Mouse (Mus musculus) neural tube, embryonic 12.5 days (tissue): Measurements from ENCODE around the gene Podxl2. TPM values are rescaled to one million over a fixed set of nuclear protein-coding genes. Genes with fewer than 3 reads are reported as not detected.

ENCODE experiments used
- ATAC-seq: fragments of 200-750 bp; cut with Nextera tagmentation; 2 replicates; pipeline ENCODE4 v1.8.0; 2017; ENCODE audit warnings: low read depth, mild to moderate bottlenecking, moderate TSS enrichment, moderate library complexity; ENCODE audit not compliant: low FRiP score
- H3K27ac ChIP-seq: fragments of 300-500 bp; sonication (generic); 2 replicates; pipeline ENCODE4 v1.5.1; 2016
- H3K27me3 ChIP-seq: fragments of 300-500 bp; sonication (generic); replicated peaks from 2 replicates; pipeline ENCODE4 v1.6.1; 2016; ENCODE audit warnings: mild to moderate bottlenecking
- H3K36me3 ChIP-seq: fragments of 300-500 bp; sonication (generic); 2 replicates; pipeline ENCODE4 v1.6.1; 2016; ENCODE audit warnings: mild to moderate bottlenecking
- H3K4me1 ChIP-seq: fragments of 300-500 bp; sonication (generic); 2 replicates; pipeline ENCODE4 v1.6.1; 2016
- H3K4me2 ChIP-seq: fragments of 300-500 bp; sonication (generic); replicated peaks from 2 replicates; pipeline ENCODE4 v1.6.1; 2016; ENCODE audit warnings: mild to moderate bottlenecking
- H3K4me3 ChIP-seq: fragments of 300-500 bp; sonication (generic); 2 replicates; pipeline ENCODE4 v1.5.1; 2016
- H3K9ac ChIP-seq: fragments of 300-500 bp; sonication (generic); 2 replicates; pipeline ENCODE4 v1.6.1; 2016; ENCODE audit warnings: mild to moderate bottlenecking
- H3K9me3 ChIP-seq: fragments of 300-500 bp; sonication (generic); 2 replicates; pipeline ENCODE4 v1.6.1; 2016; ENCODE audit warnings: mild to moderate bottlenecking
- WGBS: fragments of 180-500 bp; shearing (Covaris S2); methylation state at CpG from one replicate; pipeline ENCODE4 v1.1.7; 2016; 5-methylcytosine and 5-hydroxymethylcytosine counted together
- polyA plus RNA-seq: library from polyadenylated mRNA; unstranded; fragments of >200 nt; fragmentation: Nextera tagmentation; extraction: Ambion mirVana; gene quantifications from 2 replicates; pipeline ENCODE4 v1.2.1, GENCODE M21; 2016

Gene Podxl2
- polyA plus RNA-seq, 1 experiment from 2014 or later, result 362 TPM

DNA sequence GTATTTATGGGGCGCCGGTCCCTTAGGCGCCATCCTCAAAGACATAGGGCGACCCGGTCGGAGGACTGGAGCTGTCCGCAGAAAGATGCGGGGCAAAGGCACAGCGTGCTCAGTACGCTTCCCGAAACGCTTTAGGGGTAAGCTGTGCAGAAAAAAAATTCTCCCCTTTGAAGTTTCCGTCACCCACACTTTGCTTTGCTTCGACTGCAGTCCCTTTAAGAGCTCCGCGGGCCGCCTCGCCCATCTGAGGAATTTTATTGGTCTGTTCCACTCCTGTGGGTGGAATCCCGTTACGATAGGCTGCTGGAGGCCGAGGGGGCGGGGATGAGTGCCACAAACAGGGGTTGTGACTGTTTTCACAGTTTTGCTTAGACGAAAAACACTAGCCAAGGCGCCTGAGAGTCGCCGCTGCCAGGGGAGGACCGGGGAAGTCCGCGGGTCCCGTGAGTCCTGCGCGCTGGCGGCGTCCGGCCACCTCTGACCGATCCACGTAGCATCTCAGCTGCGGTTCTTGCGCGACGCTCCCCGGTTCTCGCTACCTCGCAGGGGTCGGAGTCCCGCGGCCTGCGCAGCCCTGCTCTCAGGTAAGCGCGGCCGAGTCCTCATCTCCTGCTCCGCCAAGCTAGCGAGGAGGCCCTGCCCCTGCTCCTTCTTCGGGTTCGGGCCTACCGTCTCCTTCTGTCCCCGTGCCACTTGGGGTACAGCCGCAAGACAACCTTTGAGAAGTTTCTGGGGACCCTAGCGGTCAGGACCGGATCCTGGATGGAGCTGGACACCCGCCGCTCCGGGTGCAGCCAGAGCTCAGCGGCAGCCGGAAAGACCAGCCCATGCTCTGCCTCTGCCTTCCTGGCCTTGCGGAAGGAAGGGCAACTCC, 27.3 kb upstream of the Podxl2 start, which contains the start of gene Tpra1:
TSS of gene Tpra1 (plus strand) at position 305 of the 874 bp plus-strand sequence.
- WGBS, result under 1% methylated on average over 66 of the region's 66 CpGs
- ATAC-seq, result peak; percentile 84
- Histone ChIP-seq H3K4me2 (peak within 1 kb of the TSS; percentile 93), H3K4me3 (peak within 1 kb of the TSS; percentile 70), H3K9ac (peak within 1 kb of the TSS; percentile 85), H3K27ac (peak within 1 kb of the TSS; percentile 42; the same call in 1 of the 2 replicates), H3K36me3 (0 out of 2 replicates have a peak, but pooled peaks cover 1% of the 10 kb centered on the region), H3K27me3 (no peaks in the 10 kb centered on the region), H3K9me3 (no peaks in the 10 kb centered on the region), H3K4me1 (peaks cover 39% of the 10 kb centered on the region)

DNA sequence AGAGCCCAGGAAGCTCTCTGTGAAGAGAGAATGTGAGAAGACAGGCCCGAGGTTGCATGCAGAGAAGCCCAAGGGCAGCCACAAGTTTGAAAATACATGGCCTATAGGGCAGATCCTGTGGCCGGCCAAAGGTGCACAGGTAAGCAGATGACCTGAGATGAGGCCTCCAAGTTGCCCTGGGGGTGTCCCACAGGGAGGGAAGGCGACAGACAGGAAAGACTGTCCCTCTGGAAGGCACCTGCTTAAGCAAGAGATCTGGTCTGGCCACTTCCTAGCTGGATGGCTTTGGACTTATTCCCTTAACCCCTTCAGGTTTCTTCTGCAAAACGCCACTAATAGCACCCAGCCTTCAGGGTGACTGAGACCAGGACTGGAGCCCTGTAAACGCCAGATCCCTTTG, 26.6 kb upstream of the Podxl2 start:
- peaks cover 8% of the 10 kb centered on the region for H3K36me3 ChIP-seq
- no peaks in the 10 kb centered on the region for H3K27me3 ChIP-seq
- no peak overlapping the region; the same call in none of the 2 replicates for H3K9ac ChIP-seq
- peaks cover 41% of the 10 kb centered on the region for H3K4me1 ChIP-seq
- peak overlapping the region; percentile 70 for H3K4me3 ChIP-seq
- no peak overlapping the region for H3K27ac ChIP-seq
- H3K4me2 ChIP-seq, result peak overlapping the region; percentile 93
- 10% methylated on average over 5 of the region's 5 CpGs for WGBS
- H3K9me3 ChIP-seq, result no peaks in the 10 kb centered on the region
- no peak; the same call in 1 of the 2 replicates for ATAC-seq

DNA sequence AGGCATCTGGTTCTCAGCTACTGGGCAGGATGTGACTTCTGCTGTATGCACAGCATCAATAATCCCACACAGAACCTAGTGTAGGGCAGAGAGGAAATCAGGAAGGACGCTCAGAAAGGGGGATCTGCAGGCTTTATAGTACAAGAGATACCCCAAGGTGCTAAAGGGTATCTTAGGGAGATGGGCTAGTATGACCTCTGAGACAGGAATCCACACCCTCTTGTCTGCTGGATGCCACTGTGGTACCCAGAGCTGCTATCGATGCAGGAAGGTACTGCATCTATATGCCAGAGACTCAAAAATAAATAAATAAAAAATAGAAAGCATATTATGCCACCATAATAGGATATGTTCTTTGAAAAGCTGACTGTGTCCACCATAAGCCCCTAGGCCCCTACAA, 24.8 kb upstream of the Podxl2 start:
- peaks cover 25% of the 10 kb centered on the region for H3K36me3 ChIP-seq
- 89% methylated on average over 2 of the region's 2 CpGs for WGBS
- H3K27me3 ChIP-seq, result no peaks in the 10 kb centered on the region
- no peak overlapping the region for H3K4me2 ChIP-seq
- no peak for ATAC-seq
- H3K9me3 ChIP-seq, result no peaks in the 10 kb centered on the region
- H3K27ac ChIP-seq, result no peak overlapping the region
- H3K4me3 ChIP-seq, result no peak overlapping the region
- H3K4me1 ChIP-seq, result peaks cover 47% of the 10 kb centered on the region
- no peak overlapping the region for H3K9ac ChIP-seq

DNA sequence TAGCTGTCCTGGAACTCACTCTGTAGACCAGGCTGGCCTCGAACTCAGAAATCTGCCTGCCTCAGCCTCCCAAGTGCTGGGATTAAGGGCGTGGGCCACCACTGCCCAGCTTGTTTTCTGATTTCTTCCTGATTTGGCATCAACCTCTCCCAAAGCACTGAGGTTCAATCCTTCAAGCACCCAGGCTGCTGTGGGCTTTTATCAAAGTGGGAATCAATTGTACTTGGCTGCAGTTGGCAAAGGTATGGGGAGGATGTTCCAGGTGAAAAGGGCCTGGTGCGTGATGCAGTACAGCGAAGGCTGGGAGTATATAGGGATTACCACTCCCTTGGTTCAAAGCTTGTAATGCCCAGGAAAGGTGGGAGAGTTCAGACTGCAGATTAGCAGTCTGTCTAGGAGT, 24.2 kb upstream of the Podxl2 start:
- H3K27me3 ChIP-seq, result no peaks in the 10 kb centered on the region
- H3K9me3 ChIP-seq, result no peaks in the 10 kb centered on the region
- H3K4me1 ChIP-seq, result peaks cover 45% of the 10 kb centered on the region
- peak overlapping the region; percentile 79 for H3K4me2 ChIP-seq
- 59% methylated on average over 4 of the region's 4 CpGs for WGBS
- H3K9ac ChIP-seq, result no peak overlapping the region
- no peak for ATAC-seq
- no peak overlapping the region for H3K27ac ChIP-seq
- H3K36me3 ChIP-seq, result peaks cover 31% of the 10 kb centered on the region
- H3K4me3 ChIP-seq, result no peak overlapping the region

DNA sequence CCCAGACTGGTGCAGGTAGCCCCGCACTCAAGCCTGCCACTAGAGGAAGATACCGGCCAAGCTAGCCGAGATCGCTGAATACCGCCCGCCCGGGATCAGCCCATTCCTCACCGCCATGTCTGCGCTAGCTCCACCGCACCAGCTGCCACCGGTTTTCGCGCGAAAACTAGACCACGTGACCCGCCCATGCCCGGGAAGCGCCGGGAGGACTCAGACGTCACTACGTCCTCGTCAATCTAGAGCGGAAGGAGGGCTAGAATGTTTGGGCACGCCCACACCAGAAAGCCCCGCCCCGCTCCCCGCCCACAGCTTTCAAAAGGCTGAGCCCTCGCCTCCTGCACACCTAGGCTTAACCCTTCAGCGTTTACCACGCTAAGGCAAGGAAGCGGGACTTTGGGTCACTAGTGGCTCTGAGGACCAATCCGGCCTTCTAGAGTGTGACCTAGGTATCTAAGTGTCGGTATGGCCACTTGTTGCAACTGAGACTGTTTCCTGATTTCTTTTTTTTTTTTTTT, 23.7 kb upstream of the Podxl2 start, which contains the start of gene Mcm2:
TSS of gene Mcm2 (minus strand) at position 247 of the 515 bp plus-strand sequence.
- H3K9ac ChIP-seq, result peak within 1 kb of the TSS; percentile 73
- under 1% methylated on average over 33 of the region's 33 CpGs for WGBS
- 0 out of 2 replicates have a peak within 1 kb of the TSS, but pooled peaks have one; percentile 42 for H3K27ac ChIP-seq
- H3K27me3 ChIP-seq, result no peaks in the 10 kb centered on the region
- H3K4me1 ChIP-seq, result peaks cover 40% of the 10 kb centered on the region
- peaks cover 33% of the 10 kb centered on the region for H3K36me3 ChIP-seq
- H3K9me3 ChIP-seq, result no peaks in the 10 kb centered on the region
- peak within 1 kb of the TSS; percentile 61 for H3K4me3 ChIP-seq
- ATAC-seq, result peak; percentile 60
- H3K4me2 ChIP-seq, result peak within 1 kb of the TSS; percentile 79

DNA sequence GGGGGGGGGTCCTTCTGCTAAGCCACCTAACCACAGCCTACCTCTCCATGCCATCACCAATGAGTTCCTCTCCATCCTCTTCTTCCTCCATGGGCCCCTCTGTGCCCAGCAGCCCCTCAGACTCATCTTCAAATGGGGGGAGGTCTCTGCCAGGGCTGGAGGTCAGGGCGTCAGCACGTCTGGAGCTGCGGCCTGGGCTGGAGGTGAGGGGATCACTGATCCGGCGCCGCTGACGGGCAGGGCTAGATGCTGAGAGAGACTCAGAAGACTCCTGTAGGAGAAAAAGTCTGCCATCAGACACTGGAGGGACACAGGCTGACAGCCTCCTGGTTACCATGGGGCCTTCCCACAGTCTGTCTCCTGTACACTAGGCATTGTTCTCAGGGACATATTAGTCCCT, 22.4 kb upstream of the Podxl2 start:
- Histone ChIP-seq H3K27me3 (no peaks in the 10 kb centered on the region), H3K4me3 (peak overlapping the region; percentile 20), H3K9ac (peak overlapping the region; percentile 44; the same call in 1 of the 2 replicates), H3K27ac (no peak overlapping the region), H3K9me3 (no peaks in the 10 kb centered on the region), H3K4me1 (peaks cover 31% of the 10 kb centered on the region), H3K4me2 (peak overlapping the region; percentile 50), H3K36me3 (peaks cover 46% of the 10 kb centered on the region)
- ATAC-seq, result no peak
- WGBS, result 76% methylated on average over 7 of the region's 7 CpGs

DNA sequence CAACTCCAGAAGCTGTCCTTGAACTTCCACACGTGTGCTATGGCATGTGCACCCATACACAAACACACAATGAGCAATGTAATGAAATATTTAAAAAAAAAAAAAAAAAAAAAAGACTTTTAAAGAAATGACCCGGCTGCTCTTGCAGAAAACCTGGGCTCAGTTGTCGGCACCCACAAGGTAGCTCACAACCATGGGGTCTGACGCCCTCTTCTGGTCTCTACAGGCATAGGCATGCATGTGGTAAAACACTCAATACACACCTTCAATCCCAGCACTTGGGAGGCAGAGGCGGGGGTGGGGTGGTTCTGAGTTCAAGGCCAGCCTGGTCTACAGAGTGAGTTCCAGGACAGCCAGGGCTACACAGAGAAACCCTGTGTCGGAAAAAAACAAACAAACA, 21.1 kb upstream of the Podxl2 start:
- no peak overlapping the region for H3K9ac ChIP-seq
- H3K36me3 ChIP-seq, result peaks cover 59% of the 10 kb centered on the region
- no peak overlapping the region for H3K27ac ChIP-seq
- H3K9me3 ChIP-seq, result no peaks in the 10 kb centered on the region
- H3K4me3 ChIP-seq, result no peak overlapping the region
- no peaks in the 10 kb centered on the region for H3K27me3 ChIP-seq
- no peak overlapping the region for H3K4me2 ChIP-seq
- WGBS, result 86% methylated on average over 6 of the region's 6 CpGs
- no peak for ATAC-seq
- H3K4me1 ChIP-seq, result peaks cover 22% of the 10 kb centered on the region

DNA sequence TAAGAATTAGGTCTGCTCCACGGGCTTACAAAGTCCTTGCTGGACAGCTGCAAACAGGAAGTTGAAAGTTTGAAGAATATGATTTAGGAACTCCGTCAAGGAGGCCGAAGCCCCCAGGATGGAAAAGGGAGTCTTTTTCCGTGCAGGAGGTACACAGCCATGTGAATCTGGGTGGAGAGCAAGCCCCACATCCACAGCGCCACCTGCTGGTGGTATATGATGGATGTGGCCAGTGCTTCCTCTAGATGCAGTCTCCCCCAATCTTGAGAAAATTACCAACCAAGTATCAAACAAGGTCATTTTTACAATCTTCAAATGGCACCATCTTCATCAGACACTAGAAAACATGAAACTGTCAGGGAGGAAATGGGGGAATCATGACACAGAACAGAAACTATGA, 18.7 kb upstream of the Podxl2 start:
- ATAC-seq, result no peak
- Histone ChIP-seq H3K4me2 (no peak overlapping the region), H3K4me1 (peaks cover 22% of the 10 kb centered on the region), H3K27ac (no peak overlapping the region), H3K36me3 (peaks cover 83% of the 10 kb centered on the region), H3K4me3 (no peak overlapping the region), H3K27me3 (no peaks in the 10 kb centered on the region), H3K9ac (no peak overlapping the region), H3K9me3 (no peaks in the 10 kb centered on the region)
- 72% methylated on average over 5 of the region's 5 CpGs for WGBS

DNA sequence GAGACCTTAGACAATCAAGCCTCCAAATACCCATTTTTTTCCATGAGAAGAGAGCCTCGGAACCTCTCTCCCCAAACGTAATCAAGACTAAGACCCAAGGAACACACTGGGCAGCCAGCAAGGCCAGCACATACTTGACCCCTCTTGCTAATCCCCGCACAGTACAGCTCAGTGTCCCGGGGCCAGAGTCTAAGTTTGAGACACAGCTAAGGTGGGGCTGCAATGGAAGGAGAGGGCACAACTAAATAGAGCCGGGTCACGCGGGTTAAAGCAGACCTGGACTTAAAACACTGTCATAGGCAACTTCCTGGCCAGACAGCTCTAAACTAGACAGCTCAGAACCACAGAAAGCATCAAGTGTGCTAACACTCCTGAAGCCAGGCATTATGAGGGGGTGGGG, 16.0 kb upstream of the Podxl2 start:
- Histone ChIP-seq H3K36me3 (peaks cover 94% of the 10 kb centered on the region), H3K4me2 (no peak overlapping the region), H3K27ac (no peak overlapping the region), H3K4me3 (no peak overlapping the region), H3K4me1 (peaks cover 8% of the 10 kb centered on the region), H3K9ac (no peak overlapping the region), H3K9me3 (no peaks in the 10 kb centered on the region), H3K27me3 (no peaks in the 10 kb centered on the region)
- ATAC-seq, result no peak
- WGBS, result 95% methylated on average over 7 of the region's 7 CpGs

DNA sequence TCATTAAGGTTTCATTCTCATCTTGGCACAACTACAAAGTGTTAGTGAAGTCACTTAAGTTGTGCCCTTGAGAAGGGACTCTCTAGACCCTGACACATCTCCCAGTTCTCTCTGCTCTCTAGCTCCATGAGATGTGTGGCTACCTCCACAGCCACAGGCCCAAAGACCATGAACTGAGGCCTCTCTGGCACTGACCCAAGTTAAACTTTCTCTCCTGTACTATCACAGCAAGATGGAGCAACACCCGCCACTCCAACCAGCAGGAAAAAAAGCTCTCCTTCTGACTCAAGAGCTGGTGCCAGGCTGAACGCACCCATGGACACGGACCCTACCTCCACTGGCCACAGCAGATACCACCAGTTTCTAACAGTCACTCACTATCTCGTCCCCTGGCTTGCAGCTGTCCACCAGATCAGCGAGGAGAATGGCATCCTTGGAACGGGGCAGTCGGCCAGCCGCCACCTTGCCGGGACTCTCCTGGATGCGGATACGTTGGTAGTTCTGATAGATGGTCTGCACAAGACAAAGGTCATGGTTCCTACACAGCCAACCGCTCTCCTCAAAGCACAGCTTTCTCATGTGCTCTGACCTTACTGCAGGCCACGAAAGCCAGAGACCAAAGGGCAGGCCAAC, 14.7 kb upstream of the Podxl2 start:
- Histone ChIP-seq H3K4me3 (no peak overlapping the region), H3K27ac (no peak overlapping the region), H3K27me3 (no peaks in the 10 kb centered on the region), H3K36me3 (peaks cover 95% of the 10 kb centered on the region), H3K9me3 (no peaks in the 10 kb centered on the region), H3K9ac (no peak overlapping the region), H3K4me2 (no peak overlapping the region), H3K4me1 (peaks cover 3% of the 10 kb centered on the region; the same call in 1 of the 2 replicates)
- 96% methylated on average over 13 of the region's 13 CpGs for WGBS
- no peak for ATAC-seq

DNA sequence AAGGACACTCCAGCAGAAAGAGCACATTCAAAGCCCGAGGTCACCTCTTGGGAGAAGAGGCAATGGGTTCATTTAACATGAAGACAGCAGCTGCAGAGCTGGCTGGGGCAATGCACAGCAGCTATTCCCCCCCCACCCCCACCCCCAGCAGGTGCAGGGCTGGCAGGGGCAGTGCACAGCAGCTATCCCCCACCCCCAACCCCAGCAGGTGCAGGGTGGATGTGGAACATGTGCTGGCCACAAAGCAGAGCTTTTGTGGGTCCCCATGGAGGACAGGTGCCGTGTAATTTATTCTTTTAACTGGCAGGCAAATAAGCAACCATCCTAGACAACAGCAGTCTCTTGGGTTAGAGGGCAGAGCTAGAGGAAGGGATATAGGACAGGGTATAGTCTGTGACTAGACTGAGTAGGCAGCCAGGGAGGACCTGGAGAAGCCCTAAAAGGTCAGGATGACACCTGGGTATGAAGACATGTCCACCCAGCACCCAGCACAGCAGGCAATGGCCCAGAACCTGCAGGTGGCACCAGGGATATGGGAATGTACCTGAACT, 11.6 kb upstream of the Podxl2 start:
- peak; percentile 89 for ATAC-seq
- Histone ChIP-seq H3K27ac (no peak overlapping the region), H3K36me3 (peaks cover 88% of the 10 kb centered on the region), H3K4me3 (no peak overlapping the region), H3K9me3 (no peaks in the 10 kb centered on the region), H3K4me2 (no peak overlapping the region), H3K27me3 (no peaks in the 10 kb centered on the region), H3K4me1 (peaks cover 3% of the 10 kb centered on the region; the same call in 1 of the 2 replicates), H3K9ac (no peak overlapping the region)
- 42% methylated on average over 2 of the region's 2 CpGs for WGBS
